Mouse (Mus musculus): Measurements from ENCODE around the gene Aadacl4. TPM values are rescaled to one million over a fixed set of nuclear protein-coding genes. Genes with fewer than 3 reads are reported as not detected.

The Aadacl4 gene
- not detected in 2 replicates for polyA plus RNA-seq (2015; fragmentation: Nextera tagmentation; extraction: Ambion mirVana)

GRCm38 (mm10) chr4:144613407-144613806, at the start of gene Aadacl4:
Aadacl4 (plus strand) TSS chr4:144613707.

GRCm38 (mm10) chr4:144565034-144565433, 48.5 kb upstream of the Aadacl4 start, which contains the start of gene Gm13124:
Gm13124 (minus strand) TSS chr4:144565134.

Other genes starting within 250 kb of the Aadacl4 start
- gene Pramef20, start 235.8 kb upstream of the Aadacl4 start, polyA plus RNA-seq (2015; fragmentation: Nextera tagmentation; extraction: Ambion mirVana) = not detected in 2 replicates
- gene Pramef12, start 205.2 kb upstream of the Aadacl4 start, polyA plus RNA-seq (2015; fragmentation: Nextera tagmentation; extraction: Ambion mirVana) = 0.12 TPM in 1 of 2 replicates, not detected in the other
- gene 1700012P22Rik, start 174.9 kb upstream of the Aadacl4 start, polyA plus RNA-seq (2015; fragmentation: Nextera tagmentation; extraction: Ambion mirVana) = not detected in 2 replicates
- gene Gm9944, start 160.4 kb upstream of the Aadacl4 start, polyA plus RNA-seq (2015; fragmentation: Nextera tagmentation; extraction: Ambion mirVana) = not detected in 2 replicates
- gene Aadacl3, start 150.0 kb upstream of the Aadacl4 start, polyA plus RNA-seq (2015; fragmentation: Nextera tagmentation; extraction: Ambion mirVana) = not detected in 2 replicates
- not detected in 2 replicates for gene 9430007A20Rik, start 93.9 kb upstream of the Aadacl4 start, polyA plus RNA-seq (2015; fragmentation: Nextera tagmentation; extraction: Ambion mirVana)
- gene Gm13124, start 48.6 kb upstream of the Aadacl4 start, polyA plus RNA-seq (2015; fragmentation: Nextera tagmentation; extraction: Ambion mirVana) = not detected in 2 replicates
- gene Gm436, start 72.7 kb downstream of the Aadacl4 start, polyA plus RNA-seq (2015; fragmentation: Nextera tagmentation; extraction: Ambion mirVana) = not detected in 2 replicates
- not detected in 2 replicates for gene Gm13178, start 107.7 kb downstream of the Aadacl4 start, polyA plus RNA-seq (2015; fragmentation: Nextera tagmentation; extraction: Ambion mirVana)
- not detected in 2 replicates for gene Gm438, start 172.9 kb downstream of the Aadacl4 start, polyA plus RNA-seq (2015; fragmentation: Nextera tagmentation; extraction: Ambion mirVana)

Measured in urinary bladder, postnatal 0 days (tissue).